Mouse (Mus musculus) lung, adult 2 months (tissue): Measurements from ENCODE around the gene Rnaseh2c.

Experiments
- CTCF ChIP-seq: fragments of 200-500 bp; IDR thresholded peaks from 2 replicates; pipeline ENCODE4 v1.5.1; 2011; ENCODE audit warnings: mild to moderate bottlenecking, low read length, control low read depth; ENCODE audit not compliant: insufficient read depth
- POLR2A ChIP-seq: fragments of 200-500 bp; IDR thresholded peaks from 2 replicates; pipeline ENCODE4 v1.6.1; 2011; ENCODE audit warnings: low read depth, mild to moderate bottlenecking, control low read depth, low read length, borderline replicate concordance; ENCODE audit errors: extremely low read depth

- no peak for TF ChIP-seq CTCF
- no peak for TF ChIP-seq POLR2A
Observed at GRCm38 (mm10) chr19:5572331-5573125, 29.1 kb upstream of the Rnaseh2c start.
